Mouse (Mus musculus): ENCODE data around the gene Uqcc3.

DNA sequence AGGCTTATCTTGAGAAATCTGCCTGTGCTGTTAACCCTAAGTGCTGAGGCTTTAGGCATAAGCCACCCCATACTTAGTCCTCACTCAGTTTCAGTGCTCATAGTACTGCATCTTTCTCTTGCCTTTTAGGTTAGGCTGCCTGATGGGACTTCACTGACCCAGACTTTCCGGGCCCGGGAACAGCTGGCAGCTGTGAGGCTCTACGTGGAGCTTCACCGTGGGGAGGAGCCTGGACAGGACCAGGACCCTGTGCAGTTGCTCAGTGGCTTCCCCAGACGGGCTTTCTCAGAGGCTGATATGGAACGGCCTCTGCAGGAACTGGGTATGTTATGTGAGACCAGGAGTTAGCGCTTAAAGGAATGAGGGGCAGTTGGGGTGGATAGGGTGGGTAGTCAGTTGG lies 5.7 kb downstream of the Uqcc3 start:
- TF ChIP-seq CTCF (IDR thresholded peaks at IDR 0.05; ENCODE audit: borderline replicate concordance, insufficient read depth, low read depth, low read length) (no peak), POLR2A (IDR thresholded peaks at IDR 0.05; ENCODE audit: borderline replicate concordance, insufficient read depth, low read length) (no peak)

Data from cerebellum, adult 2 months (tissue).